Mouse (Mus musculus) thymus, postnatal 0 days (tissue): ENCODE measurements around the gene Gimap9. TPM values are rescaled to one million over a fixed set of nuclear protein-coding genes. Genes with fewer than 3 reads are reported as not detected.

Experiments
- DNase-seq: peaks from one replicate; pipeline ENCODE4 v3.0.0-alpha.2; 2015; ENCODE audit warnings: low spot score
- polyA plus RNA-seq: library from polyadenylated mRNA; unstranded; fragments of >200 nt; fragmentation: Nextera tagmentation; extraction: Ambion mirVana; gene quantifications from 2 replicates; pipeline ENCODE4 v1.2.1, GENCODE M21; 2015

Gene Gimap9
- 164 and 172 TPM in 2 replicates for polyA plus RNA-seq

GRCm38 (mm10) chr6:48675931-48676859 is at the start of gene Gimap9:
Gimap9 (plus strand) TSS chr6:48676129.
- DNase-seq, result peak; percentile 89

- no peak for DNase-seq
Measured at GRCm38 (mm10) chr6:48626464-48626863, 49.5 kb upstream of the Gimap9 start, which contains the start of gene AI854703. AI854703 (plus strand) TSS chr6:48626764.

- DNase-seq, result peak; percentile 48
Measured at GRCm38 (mm10) chr6:48626984-48627383, 48.9 kb upstream of the Gimap9 start.

GRCm38 (mm10) chr6:48627511-48627924 is 48.4 kb upstream of the Gimap9 start:
- DNase-seq, result no peak

GRCm38 (mm10) chr6:48628377-48628776 is 47.6 kb upstream of the Gimap9 start:
- DNase-seq, result no peak

- DNase-seq, result peak; percentile 50
Measured at GRCm38 (mm10) chr6:48628808-48629660, 46.9 kb upstream of the Gimap9 start.

GRCm38 (mm10) chr6:48629661-48630034 is 46.3 kb upstream of the Gimap9 start:
- DNase-seq, result no peak

- no peak for DNase-seq
Measured at GRCm38 (mm10) chr6:48630831-48631230, 45.1 kb upstream of the Gimap9 start.

- DNase-seq, result no peak
Measured at GRCm38 (mm10) chr6:48635105-48635504, 40.8 kb upstream of the Gimap9 start.

- DNase-seq, result no peak
Measured at GRCm38 (mm10) chr6:48636515-48636914, 39.4 kb upstream of the Gimap9 start.

GRCm38 (mm10) chr6:48637811-48638500 is 38.0 kb upstream of the Gimap9 start:
- no peak for DNase-seq

- no peak for DNase-seq
Measured at GRCm38 (mm10) chr6:48638553-48638952, 37.4 kb upstream of the Gimap9 start.

GRCm38 (mm10) chr6:48641391-48641790 is 34.5 kb upstream of the Gimap9 start:
- DNase-seq, result no peak

- peak; percentile 68 for DNase-seq
Measured at GRCm38 (mm10) chr6:48642764-48643292, 33.1 kb upstream of the Gimap9 start.

GRCm38 (mm10) chr6:48645660-48646308 is 30.1 kb upstream of the Gimap9 start:
- peak; percentile 86 for DNase-seq

GRCm38 (mm10) chr6:48646309-48646690 is 29.6 kb upstream of the Gimap9 start:
- DNase-seq, result no peak

GRCm38 (mm10) chr6:48646995-48647394 is 28.9 kb upstream of the Gimap9 start, which contains the start of gene Gimap8:
Gimap8 (plus strand) TSS chr6:48647234.
- peak; percentile 92 for DNase-seq

GRCm38 (mm10) chr6:48647611-48648010 is 28.3 kb upstream of the Gimap9 start:
- no peak for DNase-seq

- DNase-seq, result no peak
Measured at GRCm38 (mm10) chr6:48648779-48649178, 27.1 kb upstream of the Gimap9 start.

- no peak for DNase-seq
Measured at GRCm38 (mm10) chr6:48650041-48650440, 25.9 kb upstream of the Gimap9 start.
